Mouse (Mus musculus) cerebellum, adult 18-20 months (tissue): ENCODE results near the gene Dtd1.

ENCODE experiments used
- DNase-seq, 2 experiments: peaks; one replicate each; pipeline ENCODE4 v3.0.0; 2021

Dtd1 gene

DNA sequence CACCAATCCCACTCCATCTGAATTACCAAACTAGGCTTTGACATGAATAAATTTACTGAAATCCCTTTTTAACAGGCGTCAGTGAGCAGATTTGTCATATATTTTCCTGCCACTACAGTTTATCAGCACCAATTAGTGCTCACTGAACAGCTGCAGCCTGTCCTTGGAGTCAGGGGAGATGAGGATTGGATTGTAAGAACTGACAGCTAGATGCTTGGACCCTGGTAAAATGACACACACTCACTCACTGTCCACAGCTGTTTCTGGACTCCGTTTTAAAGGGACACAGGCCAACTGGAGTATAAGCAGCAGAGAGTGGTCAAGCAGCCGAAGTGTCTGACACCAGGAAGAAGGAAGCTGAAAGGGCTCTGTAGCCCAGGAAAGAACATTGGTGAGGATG, 169.9 kb downstream of the Dtd1 start:
- no peak for DNase-seq

GRCm38 (mm10) chr2:144770452-144770941, 170.8 kb downstream of the Dtd1 start:
- no peak for DNase-seq

- DNase-seq = no peak
These were observed 172.1 kb downstream of the Dtd1 start for GRCm38 (mm10) chr2:144771841-144772240.

DNA sequence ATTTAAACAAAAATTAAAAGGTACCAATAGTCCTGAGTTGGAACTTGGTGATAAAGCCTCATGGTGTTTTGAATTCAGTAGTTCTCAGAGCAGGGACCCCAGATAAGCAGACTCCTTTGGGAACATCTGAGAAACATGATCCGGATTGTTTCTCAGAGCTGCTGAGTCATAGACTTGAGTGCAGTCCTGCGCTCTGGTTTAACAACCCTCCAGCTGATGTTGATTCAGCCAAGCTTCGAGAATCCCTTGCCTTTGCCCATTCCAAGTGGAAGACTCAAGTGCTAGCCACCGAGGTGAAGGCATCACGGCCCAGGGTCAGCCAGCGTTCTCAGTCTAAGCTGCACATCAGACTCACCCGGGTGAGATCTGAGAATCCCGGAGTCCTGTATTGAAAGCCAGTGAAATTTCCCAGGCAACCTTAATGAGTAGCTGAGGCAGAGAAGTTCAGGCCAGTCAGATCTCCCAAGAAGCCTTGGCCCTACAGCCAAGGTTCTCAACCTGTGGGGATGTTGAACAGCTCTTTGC, 175.0 kb downstream of the Dtd1 start:
- DNase-seq = no peak

GRCm38 (mm10) chr2:144775626-144776025, 175.9 kb downstream of the Dtd1 start:
- DNase-seq = no peak

DNA sequence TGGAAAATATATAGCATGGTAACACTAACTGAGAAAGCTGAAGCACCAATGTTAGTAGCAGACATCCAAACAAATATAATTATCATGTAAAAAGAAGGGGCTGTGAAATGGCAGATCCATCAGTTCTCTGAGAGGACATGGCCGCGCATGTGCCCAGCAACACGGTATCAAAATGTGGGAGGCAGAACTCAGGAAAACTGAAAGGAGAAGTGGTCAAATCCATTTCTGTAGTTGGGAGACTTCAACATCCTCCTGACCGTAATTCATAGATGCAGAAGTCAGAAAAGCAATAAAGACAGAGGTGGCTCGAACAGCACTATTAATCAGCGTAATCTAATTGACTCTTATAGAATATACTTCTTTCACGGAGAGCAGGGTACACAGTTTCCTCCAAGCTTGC, 179.6 kb downstream of the Dtd1 start:
- no peak for DNase-seq

GRCm38 (mm10) chr2:144780731-144781130, 181.0 kb downstream of the Dtd1 start:
- DNase-seq = no peak

DNA sequence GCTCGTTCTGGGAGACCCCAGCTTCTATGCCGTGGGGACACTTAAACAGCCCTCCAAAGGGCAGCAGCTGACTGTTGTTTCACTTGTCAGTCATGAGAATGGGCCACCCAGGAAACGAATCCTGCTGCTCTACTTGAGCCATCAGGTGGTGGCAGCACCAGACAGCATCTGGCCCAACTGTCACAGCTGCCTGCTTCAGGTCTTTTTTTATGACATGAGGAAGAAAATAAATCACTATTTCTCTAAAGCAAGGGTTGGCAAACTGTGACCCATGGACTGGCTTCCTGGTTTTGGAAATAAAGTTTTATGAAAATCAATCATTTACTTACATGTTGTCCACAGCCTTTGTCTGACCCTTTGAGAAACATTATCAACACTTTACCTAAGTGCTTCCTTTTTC, 182.2 kb downstream of the Dtd1 start:
- no peak for DNase-seq

DNA sequence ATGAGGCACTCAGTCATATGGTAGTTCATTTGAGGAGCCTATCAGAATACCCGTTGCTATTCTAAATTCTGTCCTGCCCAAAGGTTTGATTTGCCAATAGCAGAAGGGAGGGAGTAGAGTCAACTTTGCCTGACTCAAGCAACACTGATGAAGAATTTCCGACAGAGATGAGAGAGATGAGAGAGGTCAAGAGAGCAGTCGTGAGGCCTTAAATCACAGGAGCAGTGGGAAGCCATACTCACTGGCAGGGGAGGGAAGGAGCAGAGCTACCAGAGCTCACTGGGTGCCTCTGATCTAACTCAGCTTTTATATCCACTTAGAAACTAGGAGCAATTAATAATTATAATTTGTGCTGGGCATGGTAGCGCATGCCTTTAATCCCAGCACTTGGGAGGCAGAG, 182.8 kb downstream of the Dtd1 start:
- DNase-seq = no peak

- no peak for DNase-seq
These were observed 183.5 kb downstream of the Dtd1 start for GRCm38 (mm10) chr2:144783190-144783589.

DNA sequence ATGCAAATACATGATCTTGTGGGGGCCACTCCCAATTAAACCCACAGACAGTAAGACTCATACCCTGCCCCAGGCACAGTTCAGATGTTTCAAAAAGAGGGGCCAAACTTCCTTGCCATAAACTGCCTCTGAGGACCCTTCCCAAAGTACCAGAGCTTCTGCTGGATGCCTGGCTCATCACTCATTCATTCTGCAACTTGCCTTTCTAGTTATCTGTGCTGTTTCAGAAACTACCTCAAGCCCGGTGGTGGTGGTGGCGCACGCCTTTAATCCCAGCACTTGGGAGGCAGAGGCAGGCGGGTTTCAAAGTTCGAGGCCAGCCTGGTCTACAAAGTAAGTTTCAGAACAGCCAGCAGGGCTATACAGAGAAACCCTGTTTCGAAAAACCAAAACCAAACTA, 184.1 kb downstream of the Dtd1 start:
- DNase-seq = no peak

- DNase-seq = no peak
These were observed 192.1 kb downstream of the Dtd1 start for GRCm38 (mm10) chr2:144791671-144792294.

DNA sequence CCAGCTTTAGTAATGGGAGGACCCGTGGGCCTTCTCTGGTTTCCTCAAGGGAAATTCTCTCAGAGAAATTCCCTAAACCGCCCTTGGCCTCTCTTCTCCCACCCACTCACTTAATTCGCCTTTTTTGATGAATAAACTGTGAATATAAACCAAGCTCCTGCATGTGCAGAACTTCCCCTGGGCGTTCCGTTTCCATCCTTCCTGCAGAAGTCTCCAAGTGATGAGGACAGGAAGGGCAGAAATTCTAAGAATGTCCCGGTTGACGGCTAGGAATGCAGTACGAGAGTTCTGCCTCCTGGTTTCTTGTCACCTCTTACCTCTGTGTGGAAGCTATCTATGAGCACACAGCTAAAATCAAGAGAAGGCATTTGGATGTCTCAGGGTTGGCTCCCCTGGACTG, 197.8 kb downstream of the Dtd1 start:
- no peak for DNase-seq

DNA sequence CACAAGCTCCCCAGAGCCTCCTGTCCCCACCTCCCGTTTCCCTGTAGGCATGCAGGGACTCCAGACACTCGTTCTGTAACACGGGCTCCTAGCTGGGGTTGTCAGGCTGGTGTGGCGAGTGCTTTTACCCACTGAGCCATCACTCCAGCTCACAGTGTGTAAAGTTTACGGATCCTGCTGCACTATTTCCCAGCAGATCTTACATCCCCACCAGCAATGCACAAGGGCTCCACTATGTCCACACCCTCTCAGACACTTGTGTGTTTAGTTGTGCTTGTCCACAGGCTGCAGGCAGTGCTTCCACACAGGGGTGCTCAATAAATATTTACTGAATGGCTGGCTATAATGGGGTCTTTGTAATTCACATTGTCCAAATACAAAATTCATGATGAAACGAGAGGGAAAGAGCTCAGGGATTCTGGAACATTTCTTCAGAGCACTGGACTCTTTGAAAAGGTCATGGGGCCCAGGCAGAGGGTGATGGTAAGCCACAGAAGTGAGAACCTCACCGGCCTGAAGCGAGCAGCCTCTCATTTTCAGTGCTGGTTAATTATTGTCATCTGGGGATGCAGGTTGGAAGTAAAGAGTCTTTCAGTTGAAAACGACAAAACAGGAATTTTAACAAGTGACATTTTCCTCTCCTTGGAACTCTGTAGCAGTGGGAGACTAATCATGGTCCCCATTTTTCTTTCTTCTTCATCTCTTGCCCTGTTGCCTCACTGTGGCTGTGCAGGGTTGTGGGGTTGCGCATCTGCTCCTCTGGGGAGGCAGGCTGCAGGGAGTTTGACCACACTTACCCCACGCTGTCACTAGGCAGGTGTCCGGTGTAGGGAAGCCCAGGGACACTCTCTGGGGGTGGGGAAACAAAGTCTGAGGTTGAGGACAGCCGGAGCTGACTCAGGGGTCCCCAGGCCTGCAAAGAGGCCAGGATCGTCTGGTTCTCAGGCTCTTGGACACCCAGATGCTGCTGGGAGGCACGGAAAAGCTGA, 208.4 kb downstream of the Dtd1 start:
- DNase-seq = no peak
